Mouse (Mus musculus): Measurements from ENCODE around the gene Dlx2. TPM values are rescaled to one million over a fixed set of nuclear protein-coding genes. Genes with fewer than 3 reads are reported as not detected.

Gene Dlx2
- not detected for polyA plus RNA-seq (2017; shearing (Covaris generic))

DNA sequence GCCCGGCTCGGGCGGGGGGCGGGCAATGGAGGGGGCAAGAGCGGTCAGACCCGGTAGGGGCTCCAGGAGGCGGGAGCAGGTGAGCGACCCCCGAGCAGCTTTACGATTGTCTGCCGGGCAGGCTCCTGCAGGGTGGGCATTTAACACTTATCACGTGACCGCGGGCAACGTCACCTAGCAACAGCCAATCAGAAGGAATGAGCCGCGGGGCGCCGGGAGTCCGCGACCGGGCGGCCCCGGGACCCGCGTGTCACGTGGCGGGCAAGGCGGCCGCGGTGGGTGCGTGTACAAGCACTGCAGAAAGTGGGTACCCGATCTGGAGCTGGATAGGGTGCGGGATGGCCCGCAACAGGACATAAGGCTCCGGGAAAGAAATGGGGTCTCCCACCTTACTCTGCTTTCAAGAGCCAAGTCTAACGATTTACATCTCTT, at the start of gene Dlx2:
Dlx2 (minus strand) TSS at position 115 of the 432 bp plus-strand sequence.

DNA sequence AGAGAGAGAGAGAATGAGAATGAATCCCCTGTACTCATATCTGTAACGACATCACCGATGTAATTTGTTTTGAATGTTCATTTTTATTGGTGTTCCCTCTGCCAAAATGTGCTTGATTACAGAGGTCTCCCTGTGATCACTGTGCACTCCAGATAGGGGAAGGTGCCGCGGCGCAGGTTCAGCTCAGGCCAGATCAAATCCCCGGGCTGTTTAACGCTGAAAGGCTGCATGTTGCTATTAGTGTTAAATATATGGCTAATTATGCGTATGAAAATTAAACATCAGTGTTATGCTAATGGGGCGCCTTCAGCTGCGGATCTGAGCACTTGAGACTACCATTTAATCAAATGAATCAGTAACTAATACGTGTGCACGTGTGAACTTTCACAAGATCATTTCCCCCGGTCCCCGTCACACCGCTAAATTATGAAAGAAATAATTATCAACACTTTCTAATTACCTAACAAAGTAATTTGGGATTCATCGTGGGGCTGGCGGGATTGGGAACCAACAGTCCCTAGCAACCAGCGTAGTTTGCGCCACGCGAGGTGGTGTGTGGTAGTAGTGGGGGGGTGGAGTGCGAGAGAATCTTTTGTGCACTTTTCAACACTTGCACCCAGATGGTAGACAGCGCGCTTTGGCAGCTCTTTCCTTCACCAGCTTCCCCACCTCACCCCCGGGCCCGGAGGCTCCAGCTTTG, 18.4 kb downstream of the Dlx2 start, which contains the start of gene Dlx1:
Dlx1 (plus strand) TSS at position 100 of the 700 bp plus-strand sequence.

Other genes starting within 250 kb of the Dlx2 start
- gene Slc25a12, start 179.0 kb downstream of the Dlx2 start, polyA plus RNA-seq (2017; shearing (Covaris generic)): 104 TPM
- gene Hat1, start 157.8 kb downstream of the Dlx2 start, polyA plus RNA-seq (2017; shearing (Covaris generic)): 53.8 TPM
- 45.7 TPM for gene Metap1d, start 93.5 kb downstream of the Dlx2 start, polyA plus RNA-seq (2017; shearing (Covaris generic))
- gene Dlx1, start 18.6 kb downstream of the Dlx2 start, polyA plus RNA-seq (2017; shearing (Covaris generic)): not detected
- 193 TPM for gene Itga6, start 198.9 kb upstream of the Dlx2 start, polyA plus RNA-seq (2017; shearing (Covaris generic))